Mouse (Mus musculus): ENCODE results near the gene Gpr162. TPM values are rescaled to one million over a fixed set of nuclear protein-coding genes. Genes with fewer than 3 reads are reported as not detected.
A peak's percentile ranks its signal among the peaks of the same experiment; 100 is the strongest.

The Gpr162 gene
- total RNA-seq, 2 experiments from 2014 or later = not detected

DNA sequence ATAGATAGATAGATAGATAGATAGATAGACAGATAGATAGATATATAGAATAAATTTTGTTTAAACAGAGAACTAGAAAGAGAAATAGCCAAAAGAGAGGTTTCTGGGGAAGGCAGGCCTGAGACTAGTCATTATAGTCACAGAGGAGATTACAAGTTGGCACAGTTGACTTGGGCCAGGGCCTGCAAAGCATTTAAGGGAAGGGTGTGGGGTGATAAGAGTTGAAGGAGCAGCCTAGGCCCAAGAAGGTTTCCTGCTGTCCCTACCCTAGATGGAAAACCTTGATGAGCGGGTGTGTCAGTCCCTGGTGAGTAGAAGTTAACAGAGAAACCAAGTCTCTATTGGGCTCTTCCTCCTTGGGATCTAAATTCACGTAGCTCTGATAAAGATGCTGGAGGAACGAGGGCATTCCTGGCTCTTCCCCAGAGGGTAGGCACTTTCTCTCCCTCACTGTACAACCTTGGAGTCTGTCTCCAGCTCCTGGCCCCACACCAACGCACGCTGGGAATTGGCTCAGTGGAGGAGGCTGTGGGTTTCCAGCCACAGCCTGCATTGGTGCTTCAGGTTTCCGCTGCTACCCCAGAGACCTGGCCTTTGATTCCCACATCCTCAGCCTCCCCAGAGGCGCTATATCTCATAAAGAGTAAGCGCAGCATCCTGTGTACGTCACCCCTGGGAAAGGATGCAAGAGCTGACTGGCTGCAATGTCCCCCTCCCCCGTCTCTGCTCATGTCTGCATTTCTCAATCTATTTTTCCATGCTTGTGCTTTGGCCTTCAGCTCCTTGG is 21.1 kb upstream of the Gpr162 start:
- no peak for ATAC-seq (replicated peaks; ENCODE audit: low FRiP score, poor library complexity, severe bottlenecking)

DNA sequence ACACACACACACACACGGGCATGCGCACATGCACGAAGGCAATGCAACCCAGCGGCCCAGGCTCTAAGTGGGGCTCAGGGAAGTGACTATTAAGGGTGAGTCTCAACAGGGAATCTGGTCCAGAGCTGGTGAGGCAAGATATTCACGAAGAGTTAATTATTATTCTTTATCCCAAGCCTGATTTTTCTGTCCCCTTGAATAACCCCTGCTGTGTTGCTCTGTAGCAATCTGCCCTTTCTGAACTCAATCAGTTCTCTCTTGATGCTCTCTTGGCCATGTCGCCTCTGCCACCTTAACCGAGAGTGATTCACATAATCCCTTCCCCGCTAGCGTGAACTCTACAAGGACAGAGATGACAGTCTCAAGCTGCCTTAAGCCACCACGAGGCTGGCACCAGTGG is 19.6 kb upstream of the Gpr162 start:
- ATAC-seq (replicated peaks; ENCODE audit: low FRiP score, poor library complexity, severe bottlenecking) = no peak

GRCm38 (mm10) chr6:124881821-124882220 is 18.0 kb upstream of the Gpr162 start:
- ATAC-seq (replicated peaks; ENCODE audit: low FRiP score, poor library complexity, severe bottlenecking) = no peak

DNA sequence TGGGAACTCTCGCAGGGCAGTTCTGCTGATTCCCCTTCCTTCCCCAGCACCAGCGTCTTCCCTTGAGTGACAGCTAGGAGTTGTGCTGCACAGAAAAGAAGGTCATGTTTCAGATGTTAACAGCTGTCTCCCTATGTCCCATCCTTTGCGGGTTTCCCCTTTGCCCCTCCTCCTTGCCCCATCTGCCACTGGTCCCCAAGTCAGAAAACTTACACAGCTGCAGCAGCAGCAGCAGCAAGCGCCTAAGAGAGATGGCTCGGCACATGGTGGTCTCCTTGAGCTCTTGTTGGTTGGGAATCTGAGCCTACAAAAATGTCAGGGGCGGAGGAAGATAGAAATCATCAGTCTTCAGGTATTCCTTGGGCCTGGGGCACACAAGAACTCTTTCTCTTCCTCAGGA is 15.6 kb upstream of the Gpr162 start:
- ATAC-seq (replicated peaks; ENCODE audit: low FRiP score, poor library complexity, severe bottlenecking) = no peak

DNA sequence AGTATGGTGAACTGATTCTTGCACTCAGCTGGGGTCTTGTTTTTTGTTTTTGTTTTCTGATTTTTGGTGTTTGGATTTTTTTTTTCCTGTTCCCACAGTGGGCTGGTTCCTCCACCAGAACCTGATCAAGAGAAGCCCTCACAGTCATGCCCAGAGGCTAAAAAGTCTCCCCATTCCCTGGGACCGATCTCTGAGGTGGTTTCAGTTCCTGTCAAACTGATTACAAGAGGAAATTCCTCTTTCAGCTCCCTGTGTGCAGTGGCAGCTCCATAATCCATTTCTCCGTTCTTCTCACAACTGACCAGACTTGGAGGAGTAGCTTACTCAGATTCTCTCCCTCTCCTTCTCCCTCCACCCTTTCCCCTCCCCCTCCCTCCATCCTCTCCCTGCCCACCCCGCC is 10.6 kb upstream of the Gpr162 start:
- ATAC-seq (replicated peaks; ENCODE audit: low FRiP score, poor library complexity, severe bottlenecking) = no peak

GRCm38 (mm10) chr6:124866560-124866959 is 2.8 kb upstream of the Gpr162 start:
- ATAC-seq (replicated peaks; ENCODE audit: low FRiP score, poor library complexity, severe bottlenecking) = no peak

DNA sequence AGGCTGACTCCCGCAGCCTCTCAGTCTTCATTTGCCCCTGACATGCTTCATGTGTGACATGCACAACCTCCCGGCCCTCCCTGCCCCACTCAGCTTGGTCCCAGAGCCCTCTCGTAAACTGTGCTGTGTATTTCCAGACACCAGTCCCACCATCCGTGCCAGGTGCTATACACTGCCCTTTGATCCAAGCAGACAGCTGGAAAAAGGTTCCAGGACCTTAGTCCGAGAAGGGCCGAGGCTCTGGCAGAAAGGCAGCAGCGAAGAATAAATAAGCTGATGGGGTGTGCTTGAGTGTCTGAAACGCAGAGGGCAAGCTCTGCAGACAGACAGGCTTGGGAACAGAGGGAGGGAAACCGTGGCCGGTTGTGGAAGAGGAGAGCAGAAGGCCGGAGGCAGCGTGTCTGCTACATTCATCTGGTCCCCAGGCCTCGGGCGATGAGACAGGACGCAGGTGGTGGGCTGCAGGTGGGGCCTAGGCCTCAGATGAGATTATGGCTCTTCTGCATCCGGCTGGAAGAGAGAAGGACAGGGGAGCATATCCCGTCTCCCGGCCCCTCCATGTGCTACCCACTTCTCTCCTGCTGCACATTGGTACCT is 2.1 kb upstream of the Gpr162 start:
- ATAC-seq (replicated peaks; ENCODE audit: low FRiP score, poor library complexity, severe bottlenecking) = no peak

- ATAC-seq (replicated peaks; ENCODE audit: low FRiP score, poor library complexity, severe bottlenecking) = no peak
These were observed 592 bp downstream of the Gpr162 start for GRCm38 (mm10) chr6:124863125-124863657.

DNA sequence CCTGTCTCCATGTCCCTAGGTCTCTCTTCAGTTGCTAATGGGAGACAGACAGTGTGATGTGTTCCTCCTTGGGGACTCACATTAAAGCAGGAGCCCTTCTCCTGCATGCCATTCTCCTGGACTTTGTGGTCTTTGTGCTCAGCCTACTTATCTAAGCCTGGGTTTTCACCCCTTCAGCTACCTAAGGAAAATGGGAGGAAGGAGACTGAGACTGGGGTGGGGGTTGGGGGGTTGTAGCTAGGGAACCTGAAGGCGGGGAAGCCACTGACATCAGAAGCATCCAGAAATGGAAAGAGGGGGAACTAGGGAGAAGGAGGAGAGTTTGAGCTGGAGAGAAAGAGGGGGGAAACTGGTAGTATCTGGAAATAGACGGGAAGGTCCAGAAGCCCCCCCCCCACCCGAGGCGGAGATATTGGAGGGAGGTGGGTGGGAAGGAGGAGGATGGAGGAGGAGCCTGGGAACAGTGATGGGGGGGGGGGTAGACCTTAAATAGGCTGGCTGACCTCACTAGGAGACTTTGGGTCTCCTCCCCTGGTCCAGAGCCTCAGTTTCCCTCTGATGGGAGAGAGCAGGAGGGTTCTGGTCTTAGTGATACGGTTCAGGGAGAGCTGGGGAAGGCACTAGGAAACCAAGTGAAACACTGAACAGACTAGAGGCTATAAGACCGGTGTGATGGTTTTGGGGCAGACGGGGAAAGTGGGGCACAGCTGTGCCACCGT is 1.2 kb downstream of the Gpr162 start:
- ATAC-seq (replicated peaks; ENCODE audit: low FRiP score, poor library complexity, severe bottlenecking) = no peak

DNA sequence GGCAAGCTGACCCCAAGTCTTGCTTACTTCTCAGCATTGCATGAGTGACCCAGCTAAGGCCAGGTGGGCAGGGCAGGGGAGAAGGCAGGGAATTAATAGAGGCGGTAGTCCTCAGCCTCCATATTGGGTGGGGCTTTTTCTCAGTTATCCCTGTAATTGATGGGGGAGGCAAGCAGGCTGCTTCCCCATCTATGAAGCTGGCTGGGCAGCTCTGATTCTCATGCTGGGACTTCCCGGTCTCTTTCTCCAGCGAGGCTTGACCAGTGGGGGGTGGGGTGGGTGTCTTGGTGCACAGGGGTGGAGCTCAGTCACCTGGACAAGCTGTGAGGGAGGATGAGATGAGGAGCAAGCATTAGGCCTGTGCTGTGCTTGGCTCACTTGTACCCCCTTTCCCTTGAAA is 2.0 kb downstream of the Gpr162 start:
- ATAC-seq (replicated peaks; ENCODE audit: low FRiP score, poor library complexity, severe bottlenecking) = no peak

DNA sequence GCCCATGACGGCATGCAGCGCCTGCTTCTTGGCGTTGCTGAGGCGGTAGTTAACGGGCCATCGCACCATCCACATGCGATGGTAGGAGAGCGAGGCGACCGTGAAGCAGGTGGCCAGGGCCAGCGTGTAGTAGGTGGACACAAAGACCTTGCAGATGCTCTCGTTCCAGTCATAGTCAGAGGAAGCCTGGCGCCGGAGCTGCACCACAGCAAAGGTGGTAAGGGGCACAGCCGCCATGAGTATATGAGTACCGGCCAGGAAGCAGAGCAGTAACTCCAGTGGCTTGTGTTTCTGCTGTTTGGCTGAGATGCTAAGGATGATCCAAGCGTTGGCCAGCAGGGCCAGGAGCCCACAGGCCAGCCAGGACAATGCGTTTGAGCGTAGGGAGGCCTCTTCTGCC is 2.5 kb downstream of the Gpr162 start:
- ATAC-seq (replicated peaks; ENCODE audit: low FRiP score, poor library complexity, severe bottlenecking) = no peak

DNA sequence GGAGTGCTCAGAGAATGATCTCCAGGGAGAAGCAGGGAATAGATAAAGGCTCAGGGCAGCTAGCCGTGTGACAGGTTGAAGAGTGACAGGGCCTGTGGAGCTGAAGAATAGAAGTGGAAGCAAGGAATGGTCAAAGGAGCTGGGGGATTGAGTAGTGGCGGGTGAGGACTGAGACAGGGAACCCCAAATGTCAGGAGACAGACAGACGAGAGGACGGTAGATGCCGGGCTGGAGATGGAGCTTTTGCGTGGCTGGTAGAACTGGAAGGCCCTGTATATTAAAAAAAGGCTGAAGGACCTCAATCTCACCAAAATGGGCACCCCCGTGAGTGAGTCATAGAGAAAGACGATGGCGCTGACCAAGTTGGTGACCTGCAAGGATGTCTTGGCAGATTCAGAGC is 3.3 kb downstream of the Gpr162 start:
- no peak for ATAC-seq (replicated peaks; ENCODE audit: low FRiP score, poor library complexity, severe bottlenecking)

DNA sequence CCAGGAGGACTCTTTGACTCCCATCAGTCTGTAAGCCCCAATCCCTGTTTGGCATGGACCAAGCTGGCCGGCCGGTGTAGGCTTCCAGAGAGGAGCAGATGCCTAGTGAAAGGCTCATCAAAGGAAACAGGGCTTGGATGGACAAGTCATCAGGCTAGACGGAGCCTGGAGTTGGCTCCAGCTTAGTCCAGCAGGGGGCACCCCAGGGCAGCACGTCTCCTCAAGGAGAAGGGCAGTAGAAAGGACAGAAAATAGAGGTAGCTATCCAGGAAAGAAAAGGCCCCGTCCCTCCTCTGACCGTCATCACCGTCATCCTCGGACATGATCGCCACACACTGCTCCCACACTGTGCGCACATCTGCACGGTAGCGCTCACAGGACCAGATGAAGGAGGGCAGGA is 4.1 kb downstream of the Gpr162 start:
- ATAC-seq (replicated peaks; ENCODE audit: low FRiP score, poor library complexity, severe bottlenecking) = peak; percentile 67

DNA sequence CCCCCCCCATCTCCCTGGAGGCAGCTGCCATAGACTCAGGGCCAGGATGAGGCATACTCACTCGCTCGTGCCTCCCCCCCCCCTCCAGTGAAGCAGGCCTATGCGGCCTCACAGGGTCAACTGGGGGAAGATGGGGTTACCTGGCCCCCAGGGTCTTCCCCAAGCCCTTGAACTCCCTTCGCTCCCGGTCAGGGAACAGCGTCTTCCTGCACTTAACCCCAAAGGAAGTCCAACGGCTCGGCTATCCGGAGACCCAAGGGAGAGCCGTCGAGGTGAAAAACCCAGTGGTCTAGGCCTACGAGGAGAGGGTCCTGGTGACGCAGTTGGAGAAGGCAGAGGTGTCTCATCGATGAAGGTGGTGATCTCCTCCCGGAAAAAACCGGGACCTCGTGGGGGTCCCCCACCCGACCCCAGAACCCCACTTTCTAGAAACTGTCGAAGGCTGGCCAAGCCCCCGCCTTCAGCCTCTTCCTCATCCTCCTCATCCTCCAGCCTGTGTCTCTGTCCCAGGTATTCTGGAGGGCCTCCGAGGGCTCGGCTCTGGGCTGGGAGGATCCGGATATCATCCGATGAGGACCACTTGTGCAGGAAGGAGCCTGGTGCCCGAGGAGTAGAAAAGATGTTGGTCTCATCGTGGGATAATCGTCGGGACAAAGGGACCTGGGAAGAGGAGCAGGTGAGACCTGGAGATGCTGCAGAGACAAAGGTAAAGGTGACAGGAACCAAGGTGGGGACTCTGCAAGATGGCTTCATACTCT is 5.0 kb downstream of the Gpr162 start:
- no peak for ATAC-seq (replicated peaks; ENCODE audit: low FRiP score, poor library complexity, severe bottlenecking)

GRCm38 (mm10) chr6:124857840-124858530 is 5.8 kb downstream of the Gpr162 start:
- ATAC-seq (replicated peaks; ENCODE audit: low FRiP score, poor library complexity, severe bottlenecking) = no peak

GRCm38 (mm10) chr6:124856916-124857839 is 6.6 kb downstream of the Gpr162 start, which contains the start of gene P3h3:
Gene P3h3 (minus strand): TSS chr6:124857752.
- ATAC-seq (replicated peaks; ENCODE audit: low FRiP score, poor library complexity, severe bottlenecking) = no peak

GRCm38 (mm10) chr6:124856321-124856720 is 7.5 kb downstream of the Gpr162 start:
- no peak for ATAC-seq (replicated peaks; ENCODE audit: low FRiP score, poor library complexity, severe bottlenecking)

DNA sequence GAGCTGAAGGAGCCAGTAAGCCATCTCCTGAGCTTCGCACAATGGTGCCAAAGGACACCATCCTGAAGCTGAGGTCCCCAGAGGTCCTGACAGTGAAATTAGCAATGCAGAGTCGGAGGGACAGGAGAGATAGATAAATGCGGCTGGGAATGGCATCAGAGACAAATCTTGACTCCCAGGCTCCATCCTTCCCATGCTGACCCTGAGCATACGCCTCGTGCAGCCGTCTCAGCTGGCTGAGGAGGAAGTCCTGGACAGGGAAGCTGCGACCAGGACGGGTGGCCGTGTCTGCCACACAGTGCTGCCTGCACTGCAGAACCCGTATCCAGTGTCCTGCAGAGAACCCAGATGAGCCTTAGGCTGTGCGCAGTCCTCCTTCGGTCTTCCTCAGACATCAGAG is 9.1 kb downstream of the Gpr162 start:
- no peak for ATAC-seq (replicated peaks; ENCODE audit: low FRiP score, poor library complexity, severe bottlenecking)
